In genomic region chr15:95753031-95753430, GRCm38 (mm10) we compare ENCODE assay signal across 23 mouse cellular contexts. TPM values are rescaled to one million over a fixed set of nuclear protein-coding genes. Genes with fewer than 3 reads are reported as not detected.
DNase-seq lines count a peak whose midpoint lies in the region; ATAC-seq lines count a peak whose summit lies in the region.
"Had no signal": no experiment of that assay in that cellular context is flagged by ENCODE, and none has a peak within 500 bp of the region (broad histone marks: within the 10 kb centered on the region; RNA-seq: fewer than 3 reads in every experiment).

No protein-coding gene starts in this region.

- no peak for DNase-seq in heart, postnatal 10 days
- peak; percentile 6 for DNase-seq in testis, postnatal 10 days (ENCODE audit: low spot score)
- DNase-seq in testis, postnatal 14 days (ENCODE audit: low spot score) = no peak
- peak; percentile 22 for DNase-seq in brain, adult 2 months (ENCODE audit: low read depth, low spot score)
- DNase-seq in adrenal gland, adult (ENCODE audit: inconsistent age in 2 of 2, low spot score in 1 of 2) = no peak
- DNase-seq: adrenal gland, adult 8-10 months; adrenal gland, postnatal 14 days; adrenal gland, postnatal 36 days; cerebellum, adult 11 months; cerebellum, adult 18-20 months; cerebellum, adult 8-10 months; cerebellum, adult 9-11 months; cerebellum, postnatal 14 days; cerebellum, postnatal 36 days; embryo, embryonic 11 days had no signal

- 76% methylated on average over 3 of the region's 5 CpGs for WGBS in heart, embryonic 16.5 days

- no peaks in the 10 kb centered on the region for H3K4me1 ChIP-seq in heart, embryonic 16.5 days (ENCODE audit: control insufficient read depth, insufficient read depth, low read length)
- H3K4me1 ChIP-seq: forebrain, embryonic 10.5 days; forebrain, embryonic 12.5 days had no signal

- H3K9ac ChIP-seq in heart, embryonic 16.5 days (ENCODE audit: low read length) = no peak overlapping the region
- H3K9ac ChIP-seq: embryonic facial prominence, embryonic 13.5 days; embryonic facial prominence, embryonic 15.5 days; forebrain, embryonic 12.5 days had no signal

- H3K4me2 ChIP-seq in heart, embryonic 16.5 days (ENCODE audit: low read depth, low read length) = no peak overlapping the region
- H3K4me2 ChIP-seq: embryonic facial prominence, embryonic 13.5 days; embryonic facial prominence, embryonic 15.5 days; forebrain, embryonic 12.5 days had no signal

- 0 out of 2 replicates have a peak overlapping the region, but pooled peaks have one; percentile 14 for H3K27ac ChIP-seq in heart, embryonic 16.5 days (ENCODE audit: low read length)
- H3K27ac ChIP-seq: embryonic facial prominence, embryonic 13.5 days; embryonic facial prominence, embryonic 15.5 days; forebrain, embryonic 10.5 days; forebrain, embryonic 12.5 days had no signal

- H3K36me3 ChIP-seq in heart, embryonic 16.5 days (ENCODE audit: control insufficient read depth, insufficient read depth) = no peaks in the 10 kb centered on the region
- H3K36me3 ChIP-seq: embryonic facial prominence, embryonic 13.5 days; embryonic facial prominence, embryonic 15.5 days; forebrain, embryonic 10.5 days; forebrain, embryonic 12.5 days had no signal

- intact Hi-C loops in heart, postnatal 10 days (cut with DNase I) = no loop called here

- no peaks in the 10 kb centered on the region for H3K9me3 ChIP-seq in heart, embryonic 16.5 days (replicated peaks; ENCODE audit: control insufficient read depth, low read length)
- H3K9me3 ChIP-seq: embryonic facial prominence, embryonic 13.5 days; embryonic facial prominence, embryonic 15.5 days; forebrain, embryonic 10.5 days; forebrain, embryonic 12.5 days had no signal

- no peak for ATAC-seq in heart, embryonic 16.5 days (replicated peaks; ENCODE audit: extremely low read depth, insufficient read depth, low FRiP score)
- ATAC-seq: forebrain, embryonic 14.5 days; forebrain, embryonic 16.5 days had no signal

- H3K27me3 ChIP-seq in heart, embryonic 16.5 days (ENCODE audit: control insufficient read depth, insufficient read depth, low read length) = no peaks in the 10 kb centered on the region
- H3K27me3 ChIP-seq: embryonic facial prominence, embryonic 13.5 days; embryonic facial prominence, embryonic 15.5 days; forebrain, embryonic 12.5 days had no signal

- no peak overlapping the region for H3K4me3 ChIP-seq in heart, embryonic 16.5 days (ENCODE audit: low read length)
- H3K4me3 ChIP-seq: embryonic facial prominence, embryonic 13.5 days; embryonic facial prominence, embryonic 15.5 days; erythroblast, embryonic 14.5 days; forebrain, embryonic 10.5 days; forebrain, embryonic 12.5 days had no signal

RNA-seq across cellular contexts. Expression of gene Ano6, which starts 37.6 kb away (rescaled TPM):
- 32.3 and 34.4 TPM in 2 replicates for polyA plus RNA-seq in heart, embryonic 16.5 days (2015; fragmentation: Nextera tagmentation; extraction: Ambion mirVana)
- 10 to 100 TPM; 42.8 to 43.7 TPM for total RNA-seq in heart, postnatal 10 days (2021)

Comparison
In these comparisons a context has a peak if more than half of its experiments do, and no peak if none do; other contexts are left out.
1. DNase-seq: peak in testis, postnatal 10 days (single experiment) and brain, adult 2 months (single experiment); none in heart, postnatal 10 days (0 of 2), testis, postnatal 14 days (single experiment) and adrenal gland, adult (0 of 2).